Mouse (Mus musculus) CH12.LX (cell line): ENCODE measurements around the gene Pcdh9. TPM values are rescaled to one million over a fixed set of nuclear protein-coding genes. Genes with fewer than 3 reads are reported as not detected.

Source experiments
- DNase-seq: peaks from one replicate; pipeline ENCODE4 v3.0.0-alpha.2; 2013; ENCODE audit errors: extremely low read depth
- H3K27ac ChIP-seq: 2 replicates; pipeline ENCODE4 v1.5.1; 2012; ENCODE audit warnings: low read depth, mild to moderate bottlenecking, control low read depth, moderate library complexity; ENCODE audit not compliant: insufficient read depth
- H3K27me3 ChIP-seq: replicated peaks from 2 replicates; pipeline ENCODE3; 2012; ENCODE audit warnings: inconsistent platforms
- H3K36me3 ChIP-seq, 2 experiments: replicated peaks in 1 of 2; 2 replicates each; pipeline versions ENCODE3 to v1.6.1; 2012; ENCODE audit warnings: inconsistent platforms in 1 of 2, low read length in 1 of 2, mild to moderate bottlenecking in 1 of 2, mixed read lengths in 1 of 2, moderate library complexity in 1 of 2; ENCODE audit not compliant: control insufficient read depth in 1 of 2, insufficient read depth in 1 of 2
- H3K4me1 ChIP-seq, 2 experiments: 2 replicates each; pipeline ENCODE4 v1.6.1; 2012; ENCODE audit warnings: inconsistent platforms in 1 of 2, moderate library complexity in 1 of 2; ENCODE audit not compliant: insufficient read depth in 2 of 2, control insufficient read depth in 1 of 2
- H3K4me2 ChIP-seq: 2 replicates; pipeline ENCODE4 v1.6.1; 2012; ENCODE audit warnings: low read depth, mild to moderate bottlenecking, control low read depth; ENCODE audit not compliant: poor library complexity, insufficient read depth, severe bottlenecking
- H3K4me3 ChIP-seq, 3 experiments: fragments of 150-350 bp in 1 of 3; sonication (generic) in 1 of 3; replicated peaks in 1 of 3; 2 replicates each; pipeline versions ENCODE3 to v1.5.1; 2011 to 2012; ENCODE audit warnings: low read depth in 2 of 3, low read length in 2 of 3, mild to moderate bottlenecking in 2 of 3, moderate library complexity in 2 of 3, control low read depth in 1 of 3, improper control_type of control experiment in 1 of 3, inconsistent platforms in 1 of 3, mixed read lengths in 1 of 3; ENCODE audit not compliant: poor library complexity in 1 of 3
- H3K79me2 ChIP-seq: replicated peaks from 2 replicates; pipeline ENCODE4 v1.6.1; 2012; ENCODE audit warnings: mild to moderate bottlenecking, moderate library complexity; ENCODE audit not compliant: control insufficient read depth, poor library complexity, insufficient read depth, severe bottlenecking; ENCODE audit errors: extremely low read depth
- H3K9ac ChIP-seq: 2 replicates; pipeline ENCODE4 v1.6.1; 2012; ENCODE audit warnings: low read depth, mild to moderate bottlenecking, control low read depth, moderate library complexity; ENCODE audit not compliant: insufficient read depth
- H3K9me3 ChIP-seq: replicated peaks from 2 replicates; pipeline ENCODE3; 2012; ENCODE audit warnings: low read length, inconsistent platforms, mixed read lengths
- CHD1 ChIP-seq: IDR thresholded peaks from 2 replicates; pipeline ENCODE4 v1.6.1; 2012; ENCODE audit warnings: low read depth, low read length, improper control_type of control experiment, inconsistent platforms
- CHD2 ChIP-seq: IDR thresholded peaks from 2 replicates; pipeline ENCODE4 v1.6.1; 2011; ENCODE audit warnings: low read length, improper control_type of control experiment
- CTCF ChIP-seq, 2 experiments: IDR thresholded peaks in 1 of 2; conservative IDR thresholded peaks in 1 of 2; 2 replicates each; pipeline ENCODE4 v1.5.1; 2011 to 2012; ENCODE audit warnings: low read depth in 2 of 2, low read length in 2 of 2, improper control_type of control experiment in 1 of 2, inconsistent platforms in 1 of 2, mild to moderate bottlenecking in 1 of 2, moderate library complexity in 1 of 2
- E2F4 ChIP-seq: IDR thresholded peaks from 2 replicates; pipeline ENCODE4 v1.6.1; 2011; ENCODE audit warnings: low read depth, low read length, improper control_type of control experiment; ENCODE audit not compliant: insufficient replicate concordance
- ELF1 ChIP-seq: IDR thresholded peaks from 2 replicates; pipeline ENCODE4 v1.6.1; 2014; ENCODE audit warnings: low read depth, mild to moderate bottlenecking, inconsistent platforms, low read length, improper control_type of control experiment
- EP300 ChIP-seq: IDR thresholded peaks from 2 replicates; pipeline ENCODE4 v1.6.1; 2011; ENCODE audit warnings: low read length, improper control_type of control experiment
- HCFC1 ChIP-seq: IDR thresholded peaks from 2 replicates; pipeline ENCODE4 v1.6.1; 2012; ENCODE audit warnings: low read depth, mild to moderate bottlenecking, inconsistent platforms, low read length, improper control_type of control experiment
- IRF4 ChIP-seq: IDR thresholded peaks from 2 replicates; pipeline ENCODE4 v1.6.1; 2014; ENCODE audit warnings: low read depth, mild to moderate bottlenecking, inconsistent platforms, low read length, improper control_type of control experiment
- JUND ChIP-seq: conservative IDR thresholded peaks from 2 replicates; pipeline ENCODE4 v1.6.1; 2011; ENCODE audit warnings: low read depth, low read length, improper control_type of control experiment
- KAT2A ChIP-seq: IDR thresholded peaks from 2 replicates; pipeline ENCODE4 v1.6.1; 2012; ENCODE audit warnings: low read length, improper control_type of control experiment, inconsistent platforms; ENCODE audit not compliant: insufficient replicate concordance
- MAFK ChIP-seq: IDR thresholded peaks from 2 replicates; pipeline ENCODE4 v1.6.1; 2011; ENCODE audit warnings: low read length, improper control_type of control experiment; ENCODE audit not compliant: insufficient replicate concordance
- MXI1 ChIP-seq: IDR thresholded peaks from 2 replicates; pipeline ENCODE4 v1.6.1; 2011; ENCODE audit warnings: mild to moderate bottlenecking, low read depth, low read length, improper control_type of control experiment
- MYC ChIP-seq: IDR thresholded peaks from 2 replicates; pipeline ENCODE4 v1.6.1; 2011; ENCODE audit warnings: low read depth, mild to moderate bottlenecking, improper control_type of control experiment, low read length
- NELFE ChIP-seq: IDR thresholded peaks from 2 replicates; pipeline ENCODE4 v1.6.1; 2011; ENCODE audit warnings: low read depth, low read length, improper control_type of control experiment
- NRF1 ChIP-seq: IDR thresholded peaks from 2 replicates; pipeline ENCODE4 v1.6.1; 2014; ENCODE audit warnings: low read depth, mild to moderate bottlenecking, inconsistent platforms, low read length, improper control_type of control experiment, moderate library complexity
- POLR2A ChIP-seq: IDR thresholded peaks from 2 replicates; pipeline ENCODE4 v1.6.1; 2011; ENCODE audit warnings: low read depth, mild to moderate bottlenecking, improper control_type of control experiment, low read length
- POLR2AphosphoS2 ChIP-seq: IDR thresholded peaks from 2 replicates; pipeline ENCODE4 v1.6.1; 2011; ENCODE audit warnings: low read depth, low read length, improper control_type of control experiment
- RAD21 ChIP-seq: IDR thresholded peaks from 2 replicates; pipeline ENCODE4 v1.6.1; 2011; ENCODE audit warnings: low read depth, mild to moderate bottlenecking, low read length, improper control_type of control experiment, moderate library complexity
- SIN3A ChIP-seq: IDR thresholded peaks from 2 replicates; pipeline ENCODE4 v1.6.1; 2012; ENCODE audit warnings: low read length, improper control_type of control experiment, inconsistent platforms
- SMC3 ChIP-seq: IDR thresholded peaks from 2 replicates; pipeline ENCODE4 v1.6.1; 2011; ENCODE audit warnings: low read depth, low read length, improper control_type of control experiment
- TBP ChIP-seq: conservative IDR thresholded peaks from 2 replicates; pipeline ENCODE4 v1.6.1; 2011; ENCODE audit warnings: low read depth, low read length, improper control_type of control experiment
- TCF12 ChIP-seq: IDR thresholded peaks from 2 replicates; pipeline ENCODE4 v1.6.1; 2014; ENCODE audit warnings: low read depth, mild to moderate bottlenecking, inconsistent platforms, low read length, improper control_type of control experiment
- UBTF ChIP-seq: IDR thresholded peaks from 2 replicates; pipeline ENCODE4 v1.6.1; 2012; ENCODE audit warnings: low read depth, mild to moderate bottlenecking, inconsistent platforms, low read length, improper control_type of control experiment, moderate library complexity
- USF1 ChIP-seq: IDR thresholded peaks from 2 replicates; pipeline ENCODE4 v1.6.1; 2014; ENCODE audit warnings: low read depth, mild to moderate bottlenecking, inconsistent platforms, low read length, improper control_type of control experiment
- ZC3H11A ChIP-seq: IDR thresholded peaks from 2 replicates; pipeline ENCODE4 v1.6.1; 2012; ENCODE audit warnings: low read depth, mild to moderate bottlenecking, inconsistent platforms, low read length, improper control_type of control experiment
- ZNF384 ChIP-seq: IDR thresholded peaks from 2 replicates; pipeline ENCODE4 v1.6.1; 2012; ENCODE audit warnings: low read depth, low read length, improper control_type of control experiment, inconsistent platforms
- dilution Hi-C: fragments of 300-500 bp; cut with MboI; formaldehyde crosslinking; loops from 2 replicates; pipeline ENCODE4 v1.14.3; 2020; ENCODE audit warnings: low sequenced_read_pairs; ENCODE audit not compliant: extremely low pct_unique_long_range_greater_than_20kb, extremely low pct_ligation_motif_present
- in situ Hi-C: fragments of 300-500 bp; cut with MboI; formaldehyde crosslinking; loops from 3 replicates; pipeline ENCODE4 v1.14.3; 2019; ENCODE audit warnings: low sequenced_read_pairs, low pct_ligation_motif_present, low pct_unique_long_range_greater_than_20kb, mixed read lengths
- polyA plus RNA-seq: library from polyadenylated mRNA; unstranded; fragments of >175 nt; gene quantifications from 2 replicates; pipeline ENCODE4 v1.2.1, GENCODE M21; 2012; ENCODE audit warnings: low read depth; ENCODE audit not compliant: insufficient read length
- total RNA-seq, 2 experiments: library from RNA; depleted of rRNA; stranded (reverse); fragments of 300-350 nt in 1 of 2; fragments of >200 nt in 1 of 2; gene quantifications; 2 replicates each; pipeline ENCODE4 v1.2.3; 2012 to 2014

Pcdh9 gene
- total and polyA plus RNA-seq, 3 experiments: not detected

- dilution Hi-C loops: no loop called here
- no peak overlapping the region for H3K4me3 ChIP-seq
- no peaks in the 10 kb centered on the region for H3K79me2 ChIP-seq
- no peak overlapping the region for H3K27ac ChIP-seq
- no peak for DNase-seq
- no peaks in the 10 kb centered on the region for H3K4me1 ChIP-seq
- TF ChIP-seq TBP (no peak), POLR2A (no peak), RAD21 (no peak), CHD2 (no peak)
- H3K9ac ChIP-seq: no peak overlapping the region
- in situ Hi-C loops: no loop called here
- no peaks in the 10 kb centered on the region for H3K36me3 ChIP-seq
- peaks cover 16% of the 10 kb centered on the region for H3K9me3 ChIP-seq
- H3K27me3 ChIP-seq: no peaks in the 10 kb centered on the region
- no peak overlapping the region for H3K4me2 ChIP-seq
Observed at GRCm38 (mm10) chr14:93786234-93786633, 104.2 kb downstream of the Pcdh9 start.

GRCm38 (mm10) chr14:93785031-93785430 lies 105.4 kb downstream of the Pcdh9 start:
- Histone ChIP-seq H3K9ac (no peak overlapping the region), H3K9me3 (peaks cover 16% of the 10 kb centered on the region), H3K27ac (no peak overlapping the region), H3K4me3 (no peak overlapping the region), H3K79me2 (no peaks in the 10 kb centered on the region), H3K27me3 (no peaks in the 10 kb centered on the region), H3K36me3 (no peaks in the 10 kb centered on the region), H3K4me2 (no peak overlapping the region), H3K4me1 (no peaks in the 10 kb centered on the region)
- in situ Hi-C loops: no loop called here
- dilution Hi-C loops: no loop called here
- no peak for TF ChIP-seq UBTF
- no peak for TF ChIP-seq JUND
- no peak for TF ChIP-seq IRF4
- no peak for TF ChIP-seq CTCF (conservative IDR thresholded peaks at IDR 0.05 in 1 of 2, IDR thresholded peaks at IDR 0.05 in 1 of 2; ENCODE audit: low read depth in 2 of 2, low read length in 2 of 2)
- TF ChIP-seq MYC: no peak
- TF ChIP-seq NELFE: no peak
- DNase-seq: no peak

GRCm38 (mm10) chr14:93762855-93763254 lies 127.6 kb downstream of the Pcdh9 start:
- H3K9ac ChIP-seq: no peak overlapping the region
- no peaks in the 10 kb centered on the region for H3K79me2 ChIP-seq
- H3K36me3 ChIP-seq: no peaks in the 10 kb centered on the region
- H3K27me3 ChIP-seq: no peaks in the 10 kb centered on the region
- TF ChIP-seq UBTF (no peak), E2F4 (no peak), TCF12 (no peak), ZNF384 (no peak), ZC3H11A (no peak), MYC (no peak), MXI1 (no peak), TBP (no peak), POLR2AphosphoS2 (no peak), MAFK (no peak), CHD1 (no peak), SMC3 (no peak), HCFC1 (no peak), CTCF (conservative IDR thresholded peaks at IDR 0.05 in 1 of 2, IDR thresholded peaks at IDR 0.05 in 1 of 2; ENCODE audit: low read depth in 2 of 2, low read length in 2 of 2) (no peak), NRF1 (no peak), ELF1 (no peak), USF1 (no peak), EP300 (no peak), SIN3A (no peak), KAT2A (no peak)
- H3K9me3 ChIP-seq: peaks cover 5% of the 10 kb centered on the region
- no peaks in the 10 kb centered on the region for H3K4me1 ChIP-seq
- no peak overlapping the region for H3K4me2 ChIP-seq
- DNase-seq: no peak
- H3K27ac ChIP-seq: no peak overlapping the region
- in situ Hi-C loops: no loop called here
- H3K4me3 ChIP-seq: no peak overlapping the region
- dilution Hi-C loops: no loop called here
